Mouse (Mus musculus): ENCODE data around the gene Manea. TPM values are rescaled to one million over a fixed set of nuclear protein-coding genes. Genes with fewer than 3 reads are reported as not detected.

Manea gene
- 12.0 and 15.6 TPM in 2 replicates for polyA plus RNA-seq (2011; ENCODE audit: insufficient read depth, insufficient read length, low read depth, missing spikeins)

DNA sequence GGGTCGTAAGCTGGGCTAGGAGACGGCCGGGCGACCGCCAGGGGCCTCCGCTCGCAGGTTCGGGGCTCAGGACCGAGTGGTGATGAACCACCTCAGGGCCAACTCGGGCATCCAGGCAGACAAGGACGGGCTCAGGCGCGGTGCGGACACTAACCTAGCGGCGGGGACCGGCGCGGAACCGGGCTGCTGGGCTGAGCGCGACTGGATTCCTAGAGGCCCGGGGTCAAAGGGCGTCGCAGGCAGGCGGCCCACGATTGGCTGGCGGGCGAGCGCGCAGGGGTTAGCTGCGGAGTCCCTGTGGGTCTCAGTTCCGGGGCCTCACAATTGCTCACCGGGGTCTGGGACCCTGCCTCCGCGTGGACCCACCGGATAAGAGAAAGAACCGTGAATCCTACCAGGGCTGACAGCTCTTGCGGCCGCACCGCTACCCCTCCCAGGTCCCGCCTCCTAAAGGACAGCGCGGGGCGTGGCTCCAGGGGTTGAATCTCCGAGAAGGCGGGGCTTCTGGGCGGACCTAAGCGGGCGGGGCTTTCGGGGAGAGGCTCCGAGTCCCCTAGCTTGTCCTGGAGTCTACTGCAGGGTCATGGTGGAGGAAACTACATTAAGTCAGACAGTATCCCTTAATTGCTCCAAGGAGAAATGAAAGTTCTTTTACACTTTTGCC lies at the start of gene Manea:
Gene Manea (minus strand): TSS at position 449 of the 664 bp plus-strand sequence.
- Histone ChIP-seq H3K4me1 (ENCODE audit: control insufficient read depth, insufficient read depth, low read length) (no peaks in the 10 kb centered on the region), H3K9ac (ENCODE audit: low read depth, poor library complexity, severe bottlenecking) (peak within 1 kb of the TSS; percentile 88), H3K27ac (ENCODE audit: insufficient read depth, low read length) (no peak within 1 kb of the TSS)

DNA sequence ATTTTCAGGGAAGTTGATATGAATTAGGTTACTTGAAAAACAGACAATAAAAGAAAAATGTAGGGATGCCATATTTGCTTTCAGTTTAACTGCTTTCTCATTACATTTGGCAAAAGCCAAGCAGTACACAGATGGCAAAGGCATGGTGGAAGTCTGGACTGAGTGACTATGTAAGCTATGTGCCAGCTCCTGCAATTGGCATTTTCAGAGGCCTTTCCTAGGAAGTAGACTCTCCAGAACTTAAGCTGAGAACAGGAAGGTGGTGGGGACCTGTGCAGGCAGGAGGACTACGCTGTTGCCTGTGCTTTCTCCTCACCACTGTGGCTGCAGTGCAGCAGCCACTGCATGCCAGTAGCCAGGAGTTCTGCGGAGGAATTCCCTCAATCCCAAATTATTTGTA lies 7.9 kb upstream of the Manea start:
- H3K27ac ChIP-seq (ENCODE audit: insufficient read depth, low read length) = no peak overlapping the region
- H3K4me3 ChIP-seq (ENCODE audit: low read depth, low read length) = no peak overlapping the region
- H3K27me3 ChIP-seq (ENCODE audit: control insufficient read depth, insufficient read depth, low read length, poor library complexity, severe bottlenecking) = no peaks in the 10 kb centered on the region
- H3K9ac ChIP-seq (ENCODE audit: low read depth, poor library complexity, severe bottlenecking) = no peak overlapping the region
- no peaks in the 10 kb centered on the region for H3K36me3 ChIP-seq (ENCODE audit: control insufficient read depth, insufficient read depth, low read length, poor library complexity, severe bottlenecking)
- H3K9me3 ChIP-seq (replicated peaks; ENCODE audit: control insufficient read depth, insufficient read depth, low read length, poor library complexity, severe bottlenecking) = no peaks in the 10 kb centered on the region
- H3K4me1 ChIP-seq (ENCODE audit: control insufficient read depth, insufficient read depth, low read length) = peaks cover 3% of the 10 kb centered on the region
- TF ChIP-seq EP300 (IDR thresholded peaks at IDR 0.05; ENCODE audit: insufficient read depth, low read depth, low read length) = no peak
- no peak for TF ChIP-seq CTCF (IDR thresholded peaks at IDR 0.05; ENCODE audit: low read depth, low read length)
- no peak for TF ChIP-seq POLR2A (IDR thresholded peaks at IDR 0.05; ENCODE audit: insufficient read depth, low read length)

More for the DNA sequence above, at the start of gene Manea:
- H3K36me3 ChIP-seq (ENCODE audit: control insufficient read depth, insufficient read depth, low read length, poor library complexity, severe bottlenecking) = no peaks in the 10 kb centered on the region
- no peaks in the 10 kb centered on the region for H3K27me3 ChIP-seq (ENCODE audit: control insufficient read depth, insufficient read depth, low read length, poor library complexity, severe bottlenecking)
- H3K9me3 ChIP-seq (replicated peaks; ENCODE audit: control insufficient read depth, insufficient read depth, low read length, poor library complexity, severe bottlenecking) = no peaks in the 10 kb centered on the region
- peak within 1 kb of the TSS; percentile 97 for H3K4me3 ChIP-seq (ENCODE audit: low read depth, low read length)
- peak; percentile 9 for TF ChIP-seq POLR2A (IDR thresholded peaks at IDR 0.05; ENCODE audit: insufficient read depth, low read length)
- no peak for TF ChIP-seq CTCF (IDR thresholded peaks at IDR 0.05; ENCODE audit: low read depth, low read length)
- TF ChIP-seq EP300 (IDR thresholded peaks at IDR 0.05; ENCODE audit: insufficient read depth, low read depth, low read length) = no peak

DNA sequence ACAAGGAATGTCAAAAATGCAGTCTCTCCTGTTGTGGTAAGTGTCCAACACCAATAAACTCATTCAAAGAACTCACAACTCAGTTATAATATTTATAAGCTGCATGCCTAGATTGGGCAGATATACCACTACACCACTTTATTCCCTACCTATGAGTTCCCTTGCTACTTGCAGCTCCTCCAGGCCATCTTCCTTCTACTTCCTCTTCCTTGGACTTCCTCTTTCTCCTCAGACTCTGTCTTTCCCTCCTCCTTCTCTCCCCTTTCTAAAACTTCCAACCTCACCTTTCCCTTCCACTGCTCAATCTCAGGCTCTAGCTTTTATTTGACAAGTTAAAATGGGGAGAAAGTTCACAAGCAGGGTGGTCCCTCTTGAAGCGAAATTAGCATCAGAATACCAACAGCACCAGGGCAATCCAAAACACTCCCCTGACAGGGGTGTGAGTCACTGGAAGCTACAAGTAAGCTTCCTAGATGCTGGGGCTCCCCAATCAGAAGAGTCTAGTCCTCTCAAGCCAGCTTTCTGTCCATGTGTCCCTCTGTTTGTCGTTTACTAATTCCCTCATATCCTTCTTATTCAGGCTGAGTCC lies 7.0 kb upstream of the Manea start:
- H3K27me3 ChIP-seq (ENCODE audit: control insufficient read depth, insufficient read depth, low read length, poor library complexity, severe bottlenecking) = no peaks in the 10 kb centered on the region
- no peak overlapping the region for H3K9ac ChIP-seq (ENCODE audit: low read depth, poor library complexity, severe bottlenecking)
- H3K4me1 ChIP-seq (ENCODE audit: control insufficient read depth, insufficient read depth, low read length) = peaks cover 3% of the 10 kb centered on the region
- no peaks in the 10 kb centered on the region for H3K36me3 ChIP-seq (ENCODE audit: control insufficient read depth, insufficient read depth, low read length, poor library complexity, severe bottlenecking)
- no peaks in the 10 kb centered on the region for H3K9me3 ChIP-seq (replicated peaks; ENCODE audit: control insufficient read depth, insufficient read depth, low read length, poor library complexity, severe bottlenecking)
- no peak overlapping the region for H3K27ac ChIP-seq (ENCODE audit: insufficient read depth, low read length)
- H3K4me3 ChIP-seq (ENCODE audit: low read depth, low read length) = no peak overlapping the region
- TF ChIP-seq EP300 (IDR thresholded peaks at IDR 0.05; ENCODE audit: insufficient read depth, low read depth, low read length) (no peak), POLR2A (IDR thresholded peaks at IDR 0.05; ENCODE audit: insufficient read depth, low read length) (no peak), CTCF (IDR thresholded peaks at IDR 0.05; ENCODE audit: low read depth, low read length) (no peak)

DNA sequence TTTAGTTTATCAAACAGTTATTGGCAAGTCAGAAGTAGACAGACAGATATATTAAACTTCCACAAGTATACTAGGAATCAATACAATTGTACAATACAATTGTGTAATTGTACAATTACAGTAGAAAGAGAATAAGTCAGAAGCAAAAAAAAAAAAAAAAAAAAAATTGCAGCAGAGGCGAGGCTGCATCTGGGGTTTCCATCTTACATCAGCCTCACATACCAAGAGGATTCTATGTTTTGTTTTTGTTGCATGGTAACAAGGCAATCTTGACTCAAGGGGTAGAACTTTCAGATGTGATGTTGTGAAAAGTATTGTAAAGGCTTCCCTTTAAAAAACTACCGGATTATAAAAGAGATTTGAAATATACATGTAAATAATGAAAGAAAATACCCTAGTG lies 548 bp upstream of the Manea start:
- Histone ChIP-seq H3K36me3 (ENCODE audit: control insufficient read depth, insufficient read depth, low read length, poor library complexity, severe bottlenecking) (no peaks in the 10 kb centered on the region), H3K27ac (ENCODE audit: insufficient read depth, low read length) (no peak overlapping the region), H3K4me3 (ENCODE audit: low read depth, low read length) (no peak overlapping the region), H3K9me3 (replicated peaks; ENCODE audit: control insufficient read depth, insufficient read depth, low read length, poor library complexity, severe bottlenecking) (no peaks in the 10 kb centered on the region), H3K4me1 (ENCODE audit: control insufficient read depth, insufficient read depth, low read length) (no peaks in the 10 kb centered on the region), H3K9ac (ENCODE audit: low read depth, poor library complexity, severe bottlenecking) (no peak overlapping the region), H3K27me3 (ENCODE audit: control insufficient read depth, insufficient read depth, low read length, poor library complexity, severe bottlenecking) (no peaks in the 10 kb centered on the region)
- TF ChIP-seq POLR2A (IDR thresholded peaks at IDR 0.05; ENCODE audit: insufficient read depth, low read length) (no peak), CTCF (IDR thresholded peaks at IDR 0.05; ENCODE audit: low read depth, low read length) (no peak), EP300 (IDR thresholded peaks at IDR 0.05; ENCODE audit: insufficient read depth, low read depth, low read length) (no peak)

DNA sequence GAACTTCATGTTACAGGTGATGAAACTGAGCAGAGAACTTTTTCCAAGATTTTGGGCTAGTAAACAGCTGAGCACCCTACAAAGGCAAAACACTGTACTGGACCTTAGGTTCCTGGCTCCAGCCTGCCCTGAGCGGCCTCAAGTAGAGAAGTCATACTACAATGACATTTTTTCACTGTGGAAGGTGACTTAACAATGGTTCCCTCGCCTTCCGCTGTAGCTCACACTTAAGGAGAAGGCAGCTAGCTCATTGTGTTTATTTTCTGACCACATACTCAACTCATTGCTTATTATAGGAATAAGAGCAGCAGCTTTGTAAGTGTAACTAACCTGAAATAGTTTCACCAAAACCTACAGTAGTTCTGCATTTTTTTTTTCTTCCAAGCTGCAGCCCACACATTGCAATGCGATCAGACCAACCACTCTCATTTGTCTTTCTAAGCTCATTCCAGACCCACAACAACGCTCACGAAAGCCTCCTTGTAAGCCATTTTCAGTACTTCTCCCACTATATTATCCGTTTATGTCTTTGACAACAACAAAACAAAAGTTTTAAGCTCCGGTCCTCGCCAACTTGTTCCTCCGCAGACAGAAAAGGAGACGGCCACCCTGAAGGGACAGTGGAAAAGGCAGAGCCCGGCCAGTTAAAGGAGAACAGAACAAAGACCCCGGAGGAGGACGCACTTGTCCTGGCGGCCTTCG lies 799 bp downstream of the Manea start:
- H3K4me1 ChIP-seq (ENCODE audit: control insufficient read depth, insufficient read depth, low read length) = no peaks in the 10 kb centered on the region
- H3K27ac ChIP-seq (ENCODE audit: insufficient read depth, low read length) = no peak overlapping the region
- H3K4me3 ChIP-seq (ENCODE audit: low read depth, low read length) = peak overlapping the region; percentile 97
- H3K9me3 ChIP-seq (replicated peaks; ENCODE audit: control insufficient read depth, insufficient read depth, low read length, poor library complexity, severe bottlenecking) = no peaks in the 10 kb centered on the region
- peak overlapping the region; percentile 88 for H3K9ac ChIP-seq (ENCODE audit: low read depth, poor library complexity, severe bottlenecking)
- H3K36me3 ChIP-seq (ENCODE audit: control insufficient read depth, insufficient read depth, low read length, poor library complexity, severe bottlenecking) = no peaks in the 10 kb centered on the region
- TF ChIP-seq POLR2A (IDR thresholded peaks at IDR 0.05; ENCODE audit: insufficient read depth, low read length) = no peak
- no peak for TF ChIP-seq CTCF (IDR thresholded peaks at IDR 0.05; ENCODE audit: low read depth, low read length)
- no peak for TF ChIP-seq EP300 (IDR thresholded peaks at IDR 0.05; ENCODE audit: insufficient read depth, low read depth, low read length)
- H3K27me3 ChIP-seq (ENCODE audit: control insufficient read depth, insufficient read depth, low read length, poor library complexity, severe bottlenecking) = no peaks in the 10 kb centered on the region

Data from ES-Bruce4 (cell line).